Mouse (Mus musculus): ENCODE measurements around the gene Lrrfip2.

Lrrfip2 gene

GRCm38 (mm10) chr9:111166612-111167011 is 49.2 kb downstream of the Lrrfip2 start:
- DNase-seq = no peak

GRCm38 (mm10) chr9:111170430-111170829 is 53.0 kb downstream of the Lrrfip2 start:
- no peak for DNase-seq

- DNase-seq = no peak
Measured at GRCm38 (mm10) chr9:111174071-111174470, 56.7 kb downstream of the Lrrfip2 start.

GRCm38 (mm10) chr9:111178971-111179370 is 61.6 kb downstream of the Lrrfip2 start:
- DNase-seq = no peak

- DNase-seq = no peak
Measured at GRCm38 (mm10) chr9:111182176-111182575, 64.8 kb downstream of the Lrrfip2 start.

GRCm38 (mm10) chr9:111184929-111185328 is 67.5 kb downstream of the Lrrfip2 start:
- no peak for DNase-seq

GRCm38 (mm10) chr9:111186861-111187260 is 69.5 kb downstream of the Lrrfip2 start:
- DNase-seq = peak; percentile 14

- DNase-seq = no peak
Measured at GRCm38 (mm10) chr9:111188731-111189130, 71.3 kb downstream of the Lrrfip2 start.

- DNase-seq = no peak
Measured at GRCm38 (mm10) chr9:111193211-111193610, 75.8 kb downstream of the Lrrfip2 start.

GRCm38 (mm10) chr9:111197116-111197515 is 79.7 kb downstream of the Lrrfip2 start:
- peak; percentile 56 for DNase-seq

GRCm38 (mm10) chr9:111197712-111198111 is 80.3 kb downstream of the Lrrfip2 start:
- DNase-seq = peak; percentile 35

- DNase-seq = no peak
Measured at GRCm38 (mm10) chr9:111198332-111198731, 80.9 kb downstream of the Lrrfip2 start.

- DNase-seq = no peak
Measured at GRCm38 (mm10) chr9:111200208-111200607, 82.8 kb downstream of the Lrrfip2 start.

- peak; percentile 18 for DNase-seq
Measured at GRCm38 (mm10) chr9:111204601-111205375, 87.4 kb downstream of the Lrrfip2 start.

- DNase-seq = no peak
Measured at GRCm38 (mm10) chr9:111207683-111208082, 90.3 kb downstream of the Lrrfip2 start.

GRCm38 (mm10) chr9:111208185-111208584 is 90.8 kb downstream of the Lrrfip2 start:
- DNase-seq = no peak

GRCm38 (mm10) chr9:111209158-111209699 is 91.8 kb downstream of the Lrrfip2 start:
- no peak for DNase-seq

- DNase-seq = no peak
Measured at GRCm38 (mm10) chr9:111210412-111210811, 93.0 kb downstream of the Lrrfip2 start.

GRCm38 (mm10) chr9:111211122-111212041 is 94.0 kb downstream of the Lrrfip2 start:
- no peak for DNase-seq

- DNase-seq = peak; percentile 35
Measured at GRCm38 (mm10) chr9:111213501-111213900, 96.1 kb downstream of the Lrrfip2 start.

GRCm38 (mm10) chr9:111216424-111216823 is 99.0 kb downstream of the Lrrfip2 start:
- DNase-seq = peak; percentile 10

- DNase-seq = no peak
Measured at GRCm38 (mm10) chr9:111220551-111221080, 103.2 kb downstream of the Lrrfip2 start.

GRCm38 (mm10) chr9:111221580-111221979 is 104.2 kb downstream of the Lrrfip2 start:
- DNase-seq = no peak
